Mouse (Mus musculus) central nervous system, embryonic 14 days (tissue): ENCODE data around the gene Gpr3. TPM values are rescaled to one million over a fixed set of nuclear protein-coding genes. Genes with fewer than 3 reads are reported as not detected.

Experiments
- polyA plus RNA-seq: library from polyadenylated mRNA; depleted of rRNA; stranded (reverse); fragments of >200 nt; gene quantifications from 2 replicates; pipeline ENCODE4 v1.2.3, GENCODE M21; 2012; rRNA removed

Gpr3 gene
- 1.1 and 1.5 TPM in 2 replicates for polyA plus RNA-seq

GRCm38 (mm10) chr4:133211751-133212561 is at the start of gene Gpr3, which contains the start of gene Cd164l2:
TSS of gene Gpr3 (minus strand) at chr4:133212536.
TSS of gene Cd164l2 (plus strand) at chr4:133212131.

GRCm38 (mm10) chr4:133240490-133240921 is 28.2 kb upstream of the Gpr3 start, which contains the start of gene Map3k6:
TSS of gene Map3k6 (plus strand) at chr4:133240818.

Other genes with a start within 250 kb of the Gpr3 start
- gene Fgr, start 238.4 kb downstream of the Gpr3 start, polyA plus RNA-seq: 0.21 and 0.23 TPM in 2 replicates
- gene Ahdc1, start 201.3 kb downstream of the Gpr3 start, polyA plus RNA-seq: 22.6 and 26.7 TPM in 2 replicates
- gene Wasf2, start 82.0 kb downstream of the Gpr3 start, polyA plus RNA-seq: 21.4 and 26.3 TPM in 2 replicates
- gene Cd164l2, start 405 bp downstream of the Gpr3 start, polyA plus RNA-seq: 0.75 and 1.6 TPM in 2 replicates
- 1.9 and 2.5 TPM in 2 replicates for gene Map3k6, start 28.3 kb upstream of the Gpr3 start, polyA plus RNA-seq
- gene Sytl1, start 50.6 kb upstream of the Gpr3 start, polyA plus RNA-seq: 1.3 and 1.8 TPM in 2 replicates
- 120 and 131 TPM in 2 replicates for gene Tmem222, start 65.3 kb upstream of the Gpr3 start, polyA plus RNA-seq
- 35.0 and 35.1 TPM in 2 replicates for gene Wdtc1, start 140.9 kb upstream of the Gpr3 start, polyA plus RNA-seq
- 25.2 and 28.1 TPM in 2 replicates for gene Slc9a1, start 157.2 kb upstream of the Gpr3 start, polyA plus RNA-seq